Comparison of ENCODE assay signal across 13 mouse cellular contexts in the genomic region with DNA sequence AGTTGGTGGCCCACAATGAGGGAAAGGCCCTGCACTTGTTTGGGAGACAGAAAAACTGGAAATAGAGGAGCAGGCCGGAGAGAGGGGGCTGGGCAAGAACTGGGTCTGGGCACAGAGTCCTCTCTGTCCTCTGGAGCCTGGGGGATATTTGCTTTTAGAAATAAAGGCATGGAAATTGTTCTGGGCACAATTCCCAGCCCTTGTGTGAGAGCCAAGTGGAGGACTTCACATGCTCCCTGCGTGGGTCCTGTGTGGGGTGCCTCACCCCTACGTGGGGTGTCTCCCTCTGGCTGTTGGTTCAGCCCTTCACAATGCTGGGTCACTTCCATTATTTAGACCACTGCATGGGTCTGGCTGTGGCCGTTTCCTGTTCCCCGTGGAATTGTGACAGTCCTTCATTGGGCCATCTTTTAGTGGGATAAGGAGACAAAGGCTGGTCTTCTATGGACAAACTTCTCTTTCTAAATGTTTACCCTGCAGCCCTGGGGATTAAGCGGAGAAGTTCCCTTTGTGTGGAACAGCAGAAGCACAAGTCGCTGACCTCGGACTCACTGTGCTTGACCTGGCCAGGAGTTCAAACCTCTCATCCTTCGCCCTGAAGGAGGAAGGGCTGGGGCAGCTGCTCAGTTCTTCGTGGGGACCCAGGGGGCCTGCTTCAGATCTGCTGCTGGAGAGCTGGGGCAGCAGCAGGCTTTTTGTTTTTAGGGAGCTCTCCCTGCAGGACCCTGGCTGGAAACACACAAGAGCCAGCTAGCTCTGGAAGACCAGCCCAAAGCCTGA. TPM values are rescaled to one million over a fixed set of nuclear protein-coding genes. Genes with fewer than 3 reads are reported as not detected.
A peak's percentile ranks its signal among the peaks of the same experiment; 100 is the strongest.
DNase-seq lines count a peak whose midpoint lies in the region; ATAC-seq and TF ChIP-seq lines count a peak whose summit lies in the region.
"Had no signal": no experiment of that assay in that cellular context is flagged by ENCODE, and none has a peak within 500 bp of the region (broad histone marks: within the 10 kb centered on the region; RNA-seq: fewer than 3 reads in every experiment).

No protein-coding gene starts in this region.

- peaks cover 67% of the 10 kb centered on the region for H3K4me1 ChIP-seq in hindbrain, embryonic 10.5 days (replicated peaks)
- peaks cover 41% of the 10 kb centered on the region for H3K4me1 ChIP-seq in hindbrain, embryonic 12.5 days
- peaks cover 4% of the 10 kb centered on the region; the same call in 1 of the 2 replicates for H3K4me1 ChIP-seq in cerebellum, adult 2 months (ENCODE audit: control insufficient read depth, insufficient read depth, low read length)

- no peak overlapping the region for H3K4me2 ChIP-seq in hindbrain, embryonic 12.5 days (replicated peaks)
- H3K4me2 ChIP-seq: embryonic facial prominence, embryonic 13.5 days; stomach, embryonic 15.5 days had no signal

- no peak for DNase-seq in hindbrain, embryonic 10.5 days (ENCODE audit: low spot score)
- DNase-seq in cerebellum, adult 2 months = peak; percentile 28 to 47
- peak; percentile 51 to 61 for DNase-seq in frontal cortex, postnatal 10 days (ENCODE audit: low spot score in 2 of 2)
- DNase-seq in left cerebral cortex, postnatal 25 days (ENCODE audit: low spot score in 2 of 2) = peak; percentile 33 to 62
- no peak for DNase-seq in heart, adult 11 months
- DNase-seq in natural killer cell, adult 2 months (ENCODE audit: low spot score in 2 of 2) = no peak
- DNase-seq: heart, postnatal 36 days; liver had no signal

- no peaks in the 10 kb centered on the region for H3K36me3 ChIP-seq in hindbrain, embryonic 10.5 days
- H3K36me3 ChIP-seq in hindbrain, embryonic 12.5 days = no peaks in the 10 kb centered on the region
- H3K36me3 ChIP-seq: embryonic facial prominence, embryonic 13.5 days; stomach, embryonic 15.5 days had no signal

- no peaks in the 10 kb centered on the region for H3K9me3 ChIP-seq in hindbrain, embryonic 10.5 days
- H3K9me3 ChIP-seq in hindbrain, embryonic 12.5 days (replicated peaks) = no peaks in the 10 kb centered on the region
- H3K9me3 ChIP-seq: embryonic facial prominence, embryonic 13.5 days; stomach, embryonic 15.5 days had no signal

- peaks cover 97% of the 10 kb centered on the region for H3K27me3 ChIP-seq in hindbrain, embryonic 10.5 days (ENCODE audit: insufficient read depth, poor library complexity, severe bottlenecking)
- H3K27me3 ChIP-seq in hindbrain, embryonic 12.5 days = peaks cover 93% of the 10 kb centered on the region
- H3K27me3 ChIP-seq in cerebellum, adult 2 months (ENCODE audit: control insufficient read depth, insufficient read depth, low read length) = peaks cover 3% of the 10 kb centered on the region; the same call in 1 of the 2 replicates

- intact Hi-C loops in left cerebral cortex, postnatal 25 days (cut with DNase I) = no loop called here

- H3K27ac ChIP-seq in hindbrain, embryonic 10.5 days = peak overlapping the region; percentile 62; the same call in 1 of the 2 replicates
- H3K27ac ChIP-seq in hindbrain, embryonic 12.5 days = no peak overlapping the region
- no peak overlapping the region for H3K27ac ChIP-seq in cerebellum, adult 2 months (ENCODE audit: insufficient read depth, low read length)
- H3K27ac ChIP-seq: embryonic facial prominence, embryonic 13.5 days; stomach, embryonic 15.5 days had no signal

- TF ChIP-seq POLR2A in cerebellum, adult 2 months (IDR thresholded peaks at IDR 0.05; ENCODE audit: borderline replicate concordance, insufficient read depth, low read length) = no peak

- no peak overlapping the region for H3K9ac ChIP-seq in hindbrain, embryonic 12.5 days
- H3K9ac ChIP-seq: embryonic facial prominence, embryonic 13.5 days; stomach, embryonic 15.5 days had no signal

- 16% methylated on average over 10 of the region's 10 CpGs for WGBS in hindbrain, embryonic 10.5 days
- WGBS in hindbrain, embryonic 12.5 days = 21% methylated on average over 10 of the region's 10 CpGs
- 22% methylated on average over 10 of the region's 10 CpGs for whole genome bisulfite sequencing in cerebellum, adult 2 months

- no peak for TF ChIP-seq CTCF in cerebellum, adult 2 months (IDR thresholded peaks at IDR 0.05; ENCODE audit: borderline replicate concordance, insufficient read depth, low read depth, low read length)

- no peak overlapping the region for H3K4me3 ChIP-seq in hindbrain, embryonic 10.5 days
- no peak overlapping the region for H3K4me3 ChIP-seq in hindbrain, embryonic 12.5 days
- H3K4me3 ChIP-seq in cerebellum, adult 2 months (replicated peaks; ENCODE audit: insufficient read depth, low read depth, low read length) = no peak overlapping the region
- H3K4me3 ChIP-seq: embryonic facial prominence, embryonic 13.5 days; myocyte; stomach, embryonic 15.5 days had no signal

- ATAC-seq in hindbrain, embryonic 12.5 days (ENCODE audit: low FRiP score) = no peak
- no peak for ATAC-seq in erythroblast, adult 5-6 weeks (replicated peaks; ENCODE audit: low FRiP score, poor library complexity, severe bottlenecking)

RNA-seq across cellular contexts. Expression of gene Neurog1, which starts 25.6 kb away (rescaled TPM):
- 28.4 and 33.7 TPM in 2 replicates for polyA plus RNA-seq in hindbrain, embryonic 10.5 days (2016; fragmentation: Nextera tagmentation; extraction: Ambion mirVana)
- polyA plus RNA-seq in hindbrain, embryonic 12.5 days (2016; fragmentation: Nextera tagmentation; extraction: Ambion mirVana) = 18.2 and 21.7 TPM in 2 replicates
- not detected in 2 replicates for polyA plus RNA-seq in cerebellum, adult 2 months (2012; rRNA removed)
- under 1 TPM; 0.18 to 0.34 TPM for total RNA-seq in left cerebral cortex, postnatal 25 days (2021)
- not detected in 2 replicates for total RNA-seq in erythroblast, adult 5-6 weeks (2015; ENCODE audit: low replicate concordance)
- not detected in 2 replicates for total RNA-seq in erythroblast, adult 5-6 weeks (2017; ENCODE audit: low replicate concordance)
- total RNA-seq: heart, postnatal 36 days had no signal
- polyA plus RNA-seq: myocyte; stomach, embryonic 15.5 days had no signal

RNA-seq across cellular contexts. Expression of gene Tifab, which starts 47.7 kb away (rescaled TPM):
- 1.2 and 1.4 TPM in 2 replicates for polyA plus RNA-seq in hindbrain, embryonic 10.5 days (2016; fragmentation: Nextera tagmentation; extraction: Ambion mirVana)
- polyA plus RNA-seq in hindbrain, embryonic 12.5 days (2016; fragmentation: Nextera tagmentation; extraction: Ambion mirVana) = 1.5 and 1.6 TPM in 2 replicates
- polyA plus RNA-seq in cerebellum, adult 2 months (2012; rRNA removed) = 0.73 and 0.84 TPM in 2 replicates
- 1 to 10 TPM; 1.5 to 2.3 TPM for total RNA-seq in left cerebral cortex, postnatal 25 days (2021)
- total RNA-seq in erythroblast, adult 5-6 weeks (2015; ENCODE audit: low replicate concordance) = 8.4 and 18.3 TPM in 2 replicates
- 10.9 and 16.3 TPM in 2 replicates for total RNA-seq in erythroblast, adult 5-6 weeks (2017; ENCODE audit: low replicate concordance)
- polyA plus RNA-seq: myocyte had no signal

Comparison
In these comparisons a context has a peak if more than half of its experiments do, and no peak if none do; other contexts are left out.
1. DNase-seq: peak in cerebellum, adult 2 months (2 of 2), frontal cortex, postnatal 10 days (2 of 2) and left cerebral cortex, postnatal 25 days (2 of 2); none in hindbrain, embryonic 10.5 days (single experiment), heart, adult 11 months (single experiment) and natural killer cell, adult 2 months (0 of 2).
2. RNA of gene Neurog1, which starts 25.6 kb away (polyA plus RNA-seq): 28.4 to 33.7 TPM in hindbrain, embryonic 10.5 days and 18.2 to 21.7 TPM in hindbrain, embryonic 12.5 days; not detected in cerebellum, adult 2 months; every median in the first group is over 10 times any median in the second.